Mouse (Mus musculus): ENCODE measurements around the gene Gm28041.
"Not testable (repeated sequence)": the region's sequence is repeated elsewhere in the genome, so short reads cannot be mapped to it uniquely, and the experiment has no call there.

Gene Gm28041

DNA sequence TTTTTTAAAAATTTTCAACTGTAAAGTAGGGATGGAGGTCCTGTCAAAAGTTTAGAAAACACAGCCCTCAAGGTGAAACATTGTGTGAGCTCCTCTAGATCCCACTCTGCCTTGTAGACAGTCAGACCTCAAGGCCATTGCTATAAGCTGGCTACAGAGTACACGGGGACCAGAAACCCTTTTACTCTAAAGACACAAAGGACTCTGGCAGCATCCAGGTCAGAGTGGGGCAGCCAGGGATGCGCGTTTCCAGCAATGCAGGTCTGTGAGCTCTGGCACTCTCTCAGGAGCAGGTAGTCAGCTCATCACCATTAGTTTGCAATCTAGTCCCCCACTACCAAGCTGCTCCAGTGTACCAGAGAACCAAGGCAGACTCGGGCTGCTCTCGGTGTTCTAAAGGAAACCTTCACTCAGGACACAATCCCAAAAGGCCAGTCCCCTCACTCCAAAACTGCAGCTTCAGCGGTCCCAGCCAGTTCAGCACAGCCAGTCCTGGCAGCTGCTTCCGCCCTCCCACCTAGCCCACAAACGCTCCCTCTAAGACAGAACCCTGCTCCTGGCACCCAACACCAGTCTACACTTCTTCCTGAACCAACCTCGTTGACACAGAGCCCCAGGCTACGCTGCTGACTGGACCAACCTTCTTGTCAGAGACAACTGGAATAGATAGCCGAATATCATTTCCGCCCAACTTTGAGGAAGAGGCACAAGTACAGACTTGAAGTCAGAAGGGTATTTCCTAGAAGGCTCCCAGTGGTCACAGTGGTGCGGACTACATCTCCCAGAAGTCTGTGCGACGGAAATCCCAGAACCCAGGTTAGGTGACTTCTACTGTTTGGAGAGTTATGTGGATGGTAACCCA lies at the start of gene Gm28041, which contains the start of gene Zfp456:
Gene Gm28041, minus strand, starts transcription at position 684 of the 862 bp plus-strand sequence.
Gene Zfp456, minus strand, starts transcription at position 761 of the 862 bp plus-strand sequence.
- peak; percentile 62 to 70 for DNase-seq (ENCODE audit: low spot score in 2 of 2)

DNA sequence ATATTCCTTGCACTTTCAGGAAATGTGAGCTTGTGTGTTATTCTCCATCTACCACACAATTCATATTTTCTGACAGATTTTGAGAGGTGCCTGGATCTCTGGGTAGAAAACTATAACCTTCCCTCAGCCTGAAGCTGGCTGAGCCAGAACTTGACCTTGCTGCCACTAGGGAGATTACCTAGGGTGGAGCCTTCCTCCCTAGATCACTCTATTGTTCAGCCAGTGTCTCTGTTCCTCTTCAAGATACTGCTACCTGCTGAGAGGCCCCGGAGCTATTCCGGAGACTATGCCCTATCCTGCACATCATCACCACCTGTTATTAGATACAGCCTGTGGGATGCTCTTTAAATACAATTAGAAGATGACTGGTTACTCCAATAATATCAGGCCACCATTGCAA lies 47.0 kb upstream of the Gm28041 start:
- DNase-seq (ENCODE audit: low spot score in 2 of 2): not testable (repeated sequence)

DNA sequence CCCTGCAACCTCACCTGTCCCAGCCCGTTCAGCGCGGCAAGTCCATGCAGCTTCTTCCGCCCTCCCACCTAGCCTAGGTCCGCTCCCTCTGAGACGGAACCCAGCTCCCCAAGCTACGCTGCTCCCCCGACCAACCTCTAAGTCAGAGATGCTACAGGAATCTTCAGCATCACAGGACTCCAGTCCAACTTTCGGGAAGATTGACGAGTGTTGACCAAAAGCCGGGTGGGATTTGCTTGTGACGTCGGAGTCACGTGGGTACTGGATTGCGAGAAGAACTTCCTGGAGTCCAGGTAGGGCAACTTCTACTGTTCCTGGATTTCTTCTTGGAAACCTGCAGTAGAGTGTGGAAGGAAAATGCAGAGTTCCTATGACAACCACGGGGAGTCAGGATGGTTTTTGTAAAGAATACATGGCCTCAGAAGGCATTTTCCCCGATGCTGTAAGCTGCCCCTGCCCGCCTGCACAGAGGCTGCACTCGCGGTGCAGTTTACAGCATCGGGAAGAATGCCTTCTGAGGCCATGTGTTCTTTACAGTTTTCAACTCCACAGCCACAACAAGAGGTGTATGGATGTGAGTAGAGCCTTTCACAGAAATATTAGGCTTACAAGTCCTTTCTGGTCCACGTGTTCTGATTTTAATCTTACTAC lies 45.8 kb upstream of the Gm28041 start, which contains the start of gene Zfp459:
Gene Zfp459, minus strand, starts transcription at position 212 of the 651 bp plus-strand sequence.
- DNase-seq (ENCODE audit: low spot score in 2 of 2): peak; percentile 13 to 66

DNA sequence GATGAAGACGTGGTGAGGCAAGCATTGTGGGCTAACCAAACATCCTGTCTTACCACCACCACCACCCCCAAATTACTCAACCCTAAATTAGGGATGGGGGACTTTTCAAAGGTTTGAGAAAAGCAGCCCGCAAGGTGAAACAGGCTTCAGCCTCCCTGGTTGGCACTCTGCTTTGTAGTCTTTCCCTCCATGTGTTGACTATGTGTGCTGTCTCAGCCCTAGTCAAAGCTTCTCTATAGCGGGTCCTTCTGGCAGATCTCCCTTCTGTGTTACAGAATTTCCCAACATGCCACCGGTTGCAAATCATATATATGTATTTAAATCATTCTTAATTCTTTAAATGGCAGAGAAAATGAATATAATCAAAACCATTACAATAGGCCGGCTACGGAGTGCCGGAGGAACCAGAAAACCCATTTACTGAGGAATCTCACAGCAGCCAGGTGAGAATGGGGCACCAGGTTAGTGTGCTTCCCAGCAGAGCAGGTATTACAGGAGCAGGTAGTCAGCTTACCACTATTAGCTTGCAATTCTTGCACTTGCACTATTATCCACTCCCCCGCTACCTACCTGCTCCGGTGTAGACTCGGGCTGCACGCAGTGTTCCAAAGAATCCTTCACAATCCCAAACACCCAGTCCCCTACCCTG lies 45.1 kb upstream of the Gm28041 start:
- DNase-seq (ENCODE audit: low spot score in 2 of 2): no peak

DNA sequence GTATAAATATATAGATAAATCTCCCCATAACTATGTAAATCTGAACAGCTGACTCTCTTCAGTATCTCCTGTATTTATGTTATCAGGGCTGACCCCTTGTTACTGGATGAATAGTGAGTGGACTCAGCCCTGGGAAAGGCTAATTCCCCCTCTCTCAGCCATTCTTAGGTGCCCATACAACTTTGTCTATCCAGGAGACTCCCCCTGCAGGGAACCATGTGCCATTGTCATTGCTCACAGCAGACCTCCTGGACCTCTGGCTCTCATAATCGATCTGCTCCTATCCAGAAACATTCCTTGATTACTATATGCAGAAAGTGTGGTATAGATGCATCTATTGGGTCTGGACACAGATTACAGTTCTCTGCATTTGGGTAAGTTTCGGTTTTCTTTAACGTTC lies 41.3 kb upstream of the Gm28041 start:
- no peak for DNase-seq (ENCODE audit: low spot score in 2 of 2)

DNA sequence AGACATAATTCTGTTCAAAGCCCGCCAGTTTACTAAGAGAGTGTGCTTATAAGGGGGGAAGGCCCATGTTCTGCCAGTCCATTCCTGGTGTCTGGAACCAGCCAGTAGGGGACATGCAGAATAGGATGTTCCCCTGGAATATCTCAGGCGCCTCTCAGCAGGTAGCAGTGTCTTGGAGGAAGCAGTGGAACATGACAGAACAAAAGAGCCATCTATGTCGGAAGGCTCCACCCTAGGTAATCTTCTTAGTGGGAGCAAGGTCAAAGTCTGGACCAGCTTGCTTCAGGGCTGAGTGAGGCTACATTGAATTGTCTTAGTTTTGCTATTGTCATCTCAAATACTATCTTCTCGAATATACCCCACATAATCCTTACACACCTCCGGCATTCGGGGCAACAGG lies 40.2 kb upstream of the Gm28041 start:
- no peak for DNase-seq (ENCODE audit: low spot score in 2 of 2)

DNA sequence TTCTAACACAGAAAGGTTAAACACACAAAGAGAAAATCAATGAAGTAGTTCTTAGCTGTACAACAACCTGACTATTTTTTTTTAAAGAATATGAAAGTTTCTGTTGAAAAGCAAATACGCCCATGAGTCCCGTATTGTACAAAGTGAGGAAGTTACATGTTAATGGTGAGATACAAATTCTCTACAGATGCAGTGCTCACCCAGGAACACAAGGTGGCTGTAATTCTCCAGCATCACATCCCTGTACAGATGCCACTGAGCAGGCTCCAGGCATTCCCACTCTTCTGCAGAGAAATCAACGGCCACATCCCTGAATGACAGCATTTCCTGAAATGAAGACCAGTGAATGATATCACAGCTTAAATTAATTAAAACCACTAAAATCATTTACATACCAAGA lies 38.1 kb upstream of the Gm28041 start:
- DNase-seq (ENCODE audit: low spot score in 2 of 2): not testable (repeated sequence)

DNA sequence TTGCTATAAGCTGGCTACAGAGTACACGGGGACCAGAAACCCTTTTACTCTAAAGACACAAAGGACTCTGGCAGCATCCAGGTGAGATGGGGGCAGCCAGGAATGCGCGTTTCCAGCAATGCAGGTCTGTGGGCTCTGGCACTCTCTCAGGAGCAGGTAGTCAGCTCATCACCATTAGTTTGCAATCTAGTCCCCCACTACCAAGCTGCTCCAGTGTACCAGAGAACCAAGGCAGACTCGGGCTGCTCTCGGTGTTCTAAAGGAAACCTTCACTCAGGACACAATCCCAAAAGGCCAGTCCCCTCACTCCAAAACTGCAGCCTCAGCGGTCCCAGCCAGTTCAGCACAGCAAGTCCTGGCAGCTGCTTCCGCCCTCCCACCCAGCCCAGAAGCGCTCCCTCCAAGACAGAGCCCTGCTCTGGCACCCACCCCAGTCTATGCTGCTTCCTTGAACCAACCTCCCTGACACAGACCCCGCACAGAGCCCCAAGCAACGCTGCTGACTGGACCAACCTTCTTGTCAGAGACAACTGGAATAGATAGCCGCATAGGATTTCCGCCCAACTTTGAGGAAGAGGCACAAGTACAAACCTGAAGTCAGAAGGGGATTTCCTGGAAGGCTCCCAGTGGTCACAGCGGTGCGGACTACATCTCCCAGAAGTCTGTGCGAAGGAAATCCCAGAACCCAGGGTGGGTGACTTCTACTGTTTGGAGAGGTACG lies 23.8 kb upstream of the Gm28041 start, which contains the start of gene Zfp429:
Gene Zfp429, minus strand, starts transcription at position 637 of the 721 bp plus-strand sequence.
- DNase-seq (ENCODE audit: low spot score in 2 of 2): peak; percentile 56 to 72

DNA sequence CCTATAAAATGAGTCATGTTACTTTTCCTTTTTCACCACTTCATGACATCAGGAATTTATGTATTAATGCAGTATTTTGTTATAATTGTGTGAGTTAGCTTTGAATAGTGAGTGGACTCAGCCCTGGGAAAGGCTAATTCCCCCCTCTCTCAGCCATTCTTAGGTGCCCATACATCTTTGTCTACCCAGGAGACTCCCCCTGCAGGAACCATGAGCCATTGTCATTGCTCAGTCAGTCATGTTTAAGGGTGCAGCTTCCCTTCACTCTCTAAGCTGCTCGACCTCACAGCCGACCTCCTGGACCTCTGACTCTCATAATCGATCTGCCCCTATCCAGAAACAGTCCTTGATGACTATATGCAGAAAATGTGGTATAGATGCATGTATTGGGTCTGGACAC lies 722 bp upstream of the Gm28041 start:
- not testable (repeated sequence) for DNase-seq (ENCODE audit: low spot score in 2 of 2)

DNA sequence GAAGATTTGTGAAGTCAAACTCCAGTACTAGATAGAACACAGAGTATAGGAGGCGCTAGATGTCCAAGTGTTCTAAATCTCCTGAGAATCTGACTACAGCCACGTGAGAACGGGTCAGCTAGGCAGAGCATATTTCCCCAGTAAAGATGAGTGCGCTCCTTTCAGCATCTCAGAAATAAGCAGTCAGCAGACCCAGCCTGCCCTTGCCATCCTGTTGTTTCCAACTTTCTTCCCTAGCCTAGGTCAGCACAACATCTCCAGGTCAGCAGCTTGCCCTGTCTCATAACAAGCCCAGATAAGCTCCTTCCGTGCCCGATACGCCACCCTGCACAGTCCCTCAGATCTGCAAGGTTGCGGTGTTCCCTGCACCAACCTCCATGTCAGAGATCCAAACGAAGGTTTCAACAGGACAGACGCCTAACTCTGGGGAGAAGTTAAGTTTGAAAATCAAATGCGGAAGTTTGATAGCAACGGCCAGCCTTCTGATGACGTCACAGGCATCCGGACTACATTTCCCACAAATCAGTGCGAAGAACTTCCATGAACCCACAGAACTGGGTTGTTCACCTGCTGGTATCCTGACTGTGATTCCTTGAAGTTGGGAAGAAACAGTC lies 15.3 kb downstream of the Gm28041 start, which contains the start of the genes Gm28044 and Zfp953:
Gene Gm28044, minus strand, starts transcription at position 406 of the 614 bp plus-strand sequence.
Gene Zfp953, minus strand, starts transcription at position 475 of the 614 bp plus-strand sequence.
- DNase-seq (ENCODE audit: low spot score in 2 of 2): peak; percentile 83 to 88

DNA sequence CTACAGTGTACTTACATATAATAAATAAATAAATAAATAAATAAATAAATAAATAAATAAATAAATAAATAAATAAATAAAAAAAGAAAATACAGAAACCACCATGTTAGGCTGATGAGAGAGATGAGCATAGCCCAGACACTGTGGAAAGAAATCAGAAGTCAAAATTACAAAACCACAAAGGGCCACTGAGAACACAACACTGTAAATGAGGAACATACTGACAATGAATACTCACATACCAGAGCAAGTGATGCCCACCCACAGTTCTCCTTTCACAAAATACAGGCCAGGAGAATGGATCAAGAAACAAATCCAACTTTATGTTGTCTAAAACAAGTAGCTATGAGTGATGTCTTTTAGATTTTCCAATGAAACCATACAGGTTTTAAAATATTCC lies 23.7 kb downstream of the Gm28041 start:
- no peak for DNase-seq (ENCODE audit: low spot score in 2 of 2)

DNA sequence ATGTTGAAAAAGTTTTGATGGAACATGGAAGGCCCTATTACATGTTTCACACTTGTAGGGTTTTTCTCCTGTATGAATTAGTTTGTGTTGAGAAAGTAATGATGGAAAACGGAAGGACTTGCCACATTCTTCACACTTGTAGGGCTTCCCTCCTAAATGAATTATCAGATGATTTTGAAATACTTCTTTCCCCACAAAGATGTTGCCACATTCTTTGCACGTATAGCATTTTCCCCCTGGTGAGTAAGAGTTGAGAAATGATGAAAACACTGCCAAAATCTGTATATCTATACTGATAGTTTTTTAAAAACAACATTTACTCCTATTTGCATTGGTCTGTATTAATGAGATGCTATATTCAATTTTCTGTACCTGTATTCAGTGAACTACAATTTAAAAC lies 32.1 kb downstream of the Gm28041 start:
- no peak for DNase-seq (ENCODE audit: low spot score in 2 of 2)

DNA sequence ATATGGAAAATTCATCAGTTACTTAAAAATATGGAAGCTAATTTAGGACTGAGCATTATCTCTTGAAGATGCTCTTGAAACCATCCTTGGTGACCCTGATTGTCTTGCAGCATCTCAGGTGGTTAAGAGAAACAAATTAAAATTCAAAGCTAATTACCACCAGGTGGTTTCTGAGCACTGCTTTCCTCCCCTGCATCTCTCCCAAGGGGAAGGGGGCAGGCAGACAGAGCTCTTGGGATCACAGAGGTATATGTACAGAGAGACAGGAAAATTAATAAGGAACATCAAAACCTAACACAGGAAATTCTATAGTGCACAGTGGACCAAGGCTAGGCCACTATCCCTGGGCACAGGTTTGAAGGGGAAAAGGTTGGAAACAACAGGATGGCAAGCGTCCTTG lies 42.7 kb downstream of the Gm28041 start:
- no peak for DNase-seq (ENCODE audit: low spot score in 2 of 2)

DNA sequence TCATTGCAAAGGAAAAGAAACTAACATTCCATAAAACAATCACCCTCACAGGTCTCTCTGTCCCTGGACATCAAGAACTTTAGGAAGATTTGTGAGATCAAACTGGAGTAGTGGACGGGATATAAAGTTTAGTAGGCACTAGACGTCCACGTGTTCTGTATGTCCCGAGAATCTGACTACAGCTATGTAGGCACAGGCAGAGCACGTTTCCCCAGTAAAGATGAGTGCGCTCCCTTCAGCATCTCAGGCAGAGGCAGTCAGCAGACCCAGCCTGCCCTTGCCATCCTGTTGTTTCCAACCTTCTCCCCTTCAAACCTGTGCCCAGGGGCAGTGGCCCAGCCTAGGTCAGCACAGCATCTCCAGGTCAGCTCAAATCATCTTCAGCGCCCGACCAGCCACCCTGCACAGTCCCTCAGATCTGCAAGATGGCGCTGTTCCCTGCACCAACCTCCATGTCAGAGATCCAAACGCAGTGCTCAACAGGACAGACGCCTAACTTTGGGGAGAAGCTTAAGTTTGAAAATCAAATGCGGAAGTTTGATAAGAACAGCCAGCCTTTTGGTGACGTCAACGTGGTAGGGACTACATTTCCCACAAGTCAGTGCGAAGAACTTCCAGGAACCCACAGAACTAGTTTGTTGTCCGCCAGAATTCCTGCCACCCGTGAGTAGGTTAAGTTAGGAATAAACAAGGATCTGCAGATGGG lies 43.4 kb downstream of the Gm28041 start, which contains the start of gene Zfp595:
Gene Zfp595, minus strand, starts transcription at position 552 of the 706 bp plus-strand sequence.
- DNase-seq (ENCODE audit: low spot score in 2 of 2): peak; percentile 72 to 80

DNA sequence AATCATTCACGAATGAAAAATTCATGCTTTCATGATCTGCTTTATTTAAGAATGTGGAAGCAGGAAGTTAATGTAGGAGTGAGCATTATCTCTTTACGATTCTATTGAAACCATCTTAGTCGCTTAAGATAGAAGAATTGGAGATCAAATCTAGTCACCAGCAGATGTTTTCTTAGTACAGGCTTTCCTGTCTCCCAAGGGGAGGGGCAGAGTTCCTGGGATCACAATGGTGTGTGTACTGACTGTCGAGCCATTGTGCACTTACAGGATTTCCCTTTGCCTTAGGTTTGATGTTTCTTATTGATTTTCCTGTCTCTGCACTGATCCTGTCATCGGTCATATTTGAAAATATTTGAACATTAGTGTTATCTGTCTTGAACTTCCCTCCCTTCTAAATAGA lies 68.8 kb downstream of the Gm28041 start:
- DNase-seq (ENCODE audit: low spot score in 2 of 2): no peak

DNA sequence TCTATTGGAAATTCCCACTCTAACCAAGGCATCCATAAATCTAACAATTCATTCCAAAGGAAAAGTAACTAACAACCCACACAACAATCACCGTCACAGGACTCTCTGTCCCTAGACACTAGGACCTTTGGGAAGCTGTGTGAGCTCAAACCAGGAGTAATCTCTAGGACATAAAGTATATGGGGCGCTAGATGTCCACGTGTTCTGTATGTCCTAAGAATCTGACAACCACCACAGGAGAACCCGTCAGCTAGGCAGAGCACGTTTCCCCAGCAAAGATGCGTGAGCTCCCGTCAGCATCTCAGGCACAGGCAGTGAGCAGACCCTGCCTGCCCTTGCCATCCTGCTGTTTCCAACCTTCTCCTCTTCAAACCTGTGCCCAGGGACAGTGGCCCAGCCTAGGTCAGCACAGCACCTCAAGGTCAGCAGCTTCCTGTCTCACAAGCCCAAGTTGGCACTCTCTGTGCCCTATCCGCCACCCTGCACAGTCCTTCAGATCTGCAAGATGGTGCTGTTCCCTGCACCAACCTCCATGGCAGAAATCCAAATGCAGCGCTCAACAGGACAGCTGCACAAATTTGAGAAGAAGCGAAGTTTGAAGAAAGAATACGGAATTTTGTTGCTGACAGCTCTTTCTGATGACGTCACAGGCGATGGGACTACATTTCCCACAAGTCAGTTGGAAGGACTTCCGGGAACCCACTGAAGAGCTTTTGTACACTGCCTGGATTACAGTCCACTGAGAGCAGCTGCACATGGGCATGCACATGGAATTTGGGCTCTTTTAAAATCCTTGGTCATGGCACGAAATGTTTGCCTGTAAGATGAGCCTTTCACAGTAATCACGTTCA lies 69.5 kb downstream of the Gm28041 start, which contains the start of gene Zfp457:
Gene Zfp457, minus strand, starts transcription at position 664 of the 851 bp plus-strand sequence.
- DNase-seq (ENCODE audit: low spot score in 2 of 2): peak; percentile 78 to 83

Measured in spleen, postnatal 4 days (tissue).